Mouse (Mus musculus) neural tube, embryonic 13.5 days (tissue): ENCODE data around the gene Cdk9. TPM values are rescaled to one million over a fixed set of nuclear protein-coding genes. Genes with fewer than 3 reads are reported as not detected.

Experiments
- ATAC-seq: fragments of 200-750 bp; cut with Nextera tagmentation; 2 replicates; pipeline ENCODE4 v1.8.0; 2017; ENCODE audit warnings: low read depth, mild to moderate bottlenecking, moderate TSS enrichment, moderate library complexity
- H3K27ac ChIP-seq: fragments of 300-500 bp; sonication (generic); replicated peaks from 2 replicates; pipeline ENCODE4 v1.5.1; 2015; ENCODE audit warnings: moderate library complexity, mild to moderate bottlenecking, inconsistent platforms
- H3K27me3 ChIP-seq: fragments of 300-500 bp; sonication (generic); 2 replicates; pipeline ENCODE4 v1.6.1; 2015; ENCODE audit warnings: mild to moderate bottlenecking, inconsistent platforms
- H3K36me3 ChIP-seq: fragments of 300-500 bp; sonication (generic); 2 replicates; pipeline ENCODE4 v1.6.1; 2015; ENCODE audit warnings: mild to moderate bottlenecking, inconsistent platforms
- H3K4me1 ChIP-seq: fragments of 300-500 bp; sonication (generic); replicated peaks from 2 replicates; pipeline ENCODE4 v1.6.1; 2015; ENCODE audit warnings: inconsistent platforms
- H3K4me2 ChIP-seq: fragments of 300-500 bp; sonication (generic); 2 replicates; pipeline ENCODE4 v1.6.1; 2015; ENCODE audit warnings: inconsistent platforms, mild to moderate bottlenecking, moderate library complexity
- H3K4me3 ChIP-seq: fragments of 300-500 bp; sonication (generic); 2 replicates; pipeline ENCODE4 v1.5.1; 2015; ENCODE audit warnings: mild to moderate bottlenecking, inconsistent platforms
- H3K9ac ChIP-seq: fragments of 300-500 bp; sonication (generic); 2 replicates; pipeline ENCODE4 v1.6.1; 2015; ENCODE audit warnings: moderate library complexity, mild to moderate bottlenecking, inconsistent platforms
- H3K9me3 ChIP-seq: fragments of 300-500 bp; sonication (generic); 2 replicates; pipeline ENCODE4 v1.6.1; 2016; ENCODE audit warnings: inconsistent platforms
- WGBS: fragments of 180-500 bp; shearing (Covaris S2); methylation state at CpG from one replicate; pipeline ENCODE4 v1.1.7; 2015; 5-methylcytosine and 5-hydroxymethylcytosine counted together
- microRNA counts: library from miRNA; unstranded; fragments of <30 nt; microRNA quantifications from one replicate; lab custom pipeline; 2016
- microRNA-seq: library from miRNA; unstranded; fragments of <30 nt; microRNA quantifications from one replicate; pipeline ENCODE4, GENCODE M21; 2016
- polyA plus RNA-seq: library from polyadenylated mRNA; unstranded; fragments of >200 nt; fragmentation: Nextera tagmentation; extraction: Ambion mirVana; gene quantifications from 2 replicates; pipeline ENCODE4 v1.2.1, GENCODE M21; 2015

The Cdk9 gene
- polyA plus RNA-seq, 1 experiment from 2014 or later = 72.2 TPM

GRCm38 (mm10) chr2:32667775-32668174 lies 45.1 kb downstream of the Cdk9 start:
- Histone ChIP-seq H3K36me3 (no peaks in the 10 kb centered on the region), H3K4me3 (no peak overlapping the region), H3K4me1 (peaks cover 12% of the 10 kb centered on the region), H3K9ac (no peak overlapping the region), H3K4me2 (no peak overlapping the region), H3K27ac (no peak overlapping the region), H3K9me3 (no peaks in the 10 kb centered on the region), H3K27me3 (no peaks in the 10 kb centered on the region)
- WGBS = 29% methylated on average over 11 of the region's 11 CpGs
- no peak for ATAC-seq

- Histone ChIP-seq H3K27ac (no peak overlapping the region), H3K9ac (no peak overlapping the region), H3K4me3 (no peak overlapping the region), H3K4me1 (peaks cover 12% of the 10 kb centered on the region), H3K9me3 (no peaks in the 10 kb centered on the region), H3K36me3 (no peaks in the 10 kb centered on the region), H3K27me3 (no peaks in the 10 kb centered on the region), H3K4me2 (no peak overlapping the region)
- ATAC-seq = no peak
- 81% methylated on average over 6 of the region's 6 CpGs for WGBS
Observed at GRCm38 (mm10) chr2:32665853-32666252, 47.0 kb downstream of the Cdk9 start.

GRCm38 (mm10) chr2:32665345-32665744 lies 47.5 kb downstream of the Cdk9 start:
- ATAC-seq = 0 out of 2 replicates have a peak, but pooled peaks have one; percentile 8
- WGBS = 67% methylated on average over 8 of the region's 8 CpGs
- Histone ChIP-seq H3K4me2 (no peak overlapping the region), H3K36me3 (no peaks in the 10 kb centered on the region), H3K9me3 (no peaks in the 10 kb centered on the region), H3K27ac (no peak overlapping the region), H3K27me3 (no peaks in the 10 kb centered on the region), H3K4me3 (no peak overlapping the region), H3K9ac (0 out of 2 replicates have a peak overlapping the region, but pooled peaks have one; percentile 12), H3K4me1 (peaks cover 12% of the 10 kb centered on the region)

GRCm38 (mm10) chr2:32662291-32662690 lies 50.6 kb downstream of the Cdk9 start:
- WGBS = 56% methylated on average over 5 of the region's 5 CpGs
- ATAC-seq = no peak
- H3K27me3 ChIP-seq = no peaks in the 10 kb centered on the region
- no peaks in the 10 kb centered on the region for H3K9me3 ChIP-seq
- no peaks in the 10 kb centered on the region for H3K36me3 ChIP-seq
- H3K27ac ChIP-seq = no peak overlapping the region
- H3K4me1 ChIP-seq = peaks cover 4% of the 10 kb centered on the region; the same call in 1 of the 2 replicates
- H3K9ac ChIP-seq = no peak overlapping the region
- H3K4me3 ChIP-seq = no peak overlapping the region
- H3K4me2 ChIP-seq = no peak overlapping the region

- no peak overlapping the region for H3K9ac ChIP-seq
Observed at GRCm38 (mm10) chr2:32661509-32662107, 51.3 kb downstream of the Cdk9 start.

GRCm38 (mm10) chr2:32658873-32659272 lies 54.0 kb downstream of the Cdk9 start:
- 0 out of 2 replicates have a peak, but pooled peaks cover 5% of the 10 kb centered on the region for H3K4me1 ChIP-seq
- ATAC-seq = no peak
- H3K4me2 ChIP-seq = no peak overlapping the region
- H3K27ac ChIP-seq = no peak overlapping the region
- no peak overlapping the region for H3K9ac ChIP-seq
- no peak overlapping the region for H3K4me3 ChIP-seq
- H3K36me3 ChIP-seq = no peaks in the 10 kb centered on the region
- H3K27me3 ChIP-seq = no peaks in the 10 kb centered on the region
- 86% methylated on average over 2 of the region's 2 CpGs for WGBS
- H3K9me3 ChIP-seq = no peaks in the 10 kb centered on the region

More at GRCm38 (mm10) chr2:32661509-32662107, 51.3 kb downstream of the Cdk9 start:
- H3K4me1 ChIP-seq = peaks cover 4% of the 10 kb centered on the region; the same call in 1 of the 2 replicates
- no peak overlapping the region for H3K4me2 ChIP-seq
- H3K4me3 ChIP-seq = no peak overlapping the region
- no peaks in the 10 kb centered on the region for H3K27me3 ChIP-seq
- no peak overlapping the region for H3K27ac ChIP-seq
- H3K36me3 ChIP-seq = no peaks in the 10 kb centered on the region
- WGBS = 71% methylated on average over 7 of the region's 7 CpGs
- ATAC-seq = no peak
- no peaks in the 10 kb centered on the region for H3K9me3 ChIP-seq

GRCm38 (mm10) chr2:32655826-32656225 lies 57.0 kb downstream of the Cdk9 start:
- H3K9ac ChIP-seq = no peak overlapping the region
- no peaks in the 10 kb centered on the region for H3K9me3 ChIP-seq
- H3K27me3 ChIP-seq = no peaks in the 10 kb centered on the region
- no peaks in the 10 kb centered on the region for H3K36me3 ChIP-seq
- no peak overlapping the region for H3K4me3 ChIP-seq
- H3K4me1 ChIP-seq = 0 out of 2 replicates have a peak, but pooled peaks cover 5% of the 10 kb centered on the region
- no peak for ATAC-seq
- 67% methylated on average over 12 of the region's 12 CpGs for WGBS
- H3K4me2 ChIP-seq = no peak overlapping the region
- H3K27ac ChIP-seq = no peak overlapping the region

MicroRNAs encoded within 50 kb of the gene (microRNA counts, 519-probe panel; counts per million panel counts)
- not detected for microRNA mmu-miR-2861 (lab: Ali Mortazavi, UCI)

Small RNA genes within 50 kb of the gene (microRNA-seq; reads per million reads assigned to microRNA genes)
- not detected for gene Gm47291
- gene Mir2861 = not detected
- gene Mir3960 = not detected
- gene Mir8093 = not detected

Other genes with a start within 250 kb of the Cdk9 start
- gene Fam102a, start 177.7 kb downstream of the Cdk9 start, polyA plus RNA-seq = 7.9 and 9.1 TPM in 2 replicates
- 128 and 143 TPM in 2 replicates for gene Dpm2, start 142.2 kb downstream of the Cdk9 start, polyA plus RNA-seq
- gene Pip5kl1, start 138.3 kb downstream of the Cdk9 start, polyA plus RNA-seq = 9.2 and 9.4 TPM in 2 replicates
- gene 9430097D07Rik, start 137.4 kb downstream of the Cdk9 start, polyA plus RNA-seq = 0.50 and 0.71 TPM in 2 replicates
- 25.3 and 25.9 TPM in 2 replicates for gene St6galnac4, start 126.0 kb downstream of the Cdk9 start, polyA plus RNA-seq
- gene St6galnac6, start 113.4 kb downstream of the Cdk9 start, polyA plus RNA-seq = 9.4 and 11.0 TPM in 2 replicates
- 74.2 and 75.4 TPM in 2 replicates for gene Ak1, start 91.3 kb downstream of the Cdk9 start, polyA plus RNA-seq
- 28.4 and 31.5 TPM in 2 replicates for gene Eng, start 66.5 kb downstream of the Cdk9 start, polyA plus RNA-seq
- gene Fpgs, start 8.9 kb downstream of the Cdk9 start, polyA plus RNA-seq = 14.3 and 14.7 TPM in 2 replicates
- 42.5 and 51.4 TPM in 2 replicates for gene Sh2d3c, start 8.0 kb upstream of the Cdk9 start, polyA plus RNA-seq
- 3.2 and 4.0 TPM in 2 replicates for gene 6330409D20Rik, start 27.9 kb upstream of the Cdk9 start, polyA plus RNA-seq
- 53.2 and 55.8 TPM in 2 replicates for gene Tor2a, start 44.2 kb upstream of the Cdk9 start, polyA plus RNA-seq
- 0.24 and 0.26 TPM in 2 replicates for gene Ttc16, start 62.6 kb upstream of the Cdk9 start, polyA plus RNA-seq
- gene Ptrh1, start 62.7 kb upstream of the Cdk9 start, polyA plus RNA-seq = 5.5 and 6.6 TPM in 2 replicates
- 0.84 and 1.3 TPM in 2 replicates for gene Cfap157, start 71.4 kb upstream of the Cdk9 start, polyA plus RNA-seq
- gene Stxbp1, start 134.2 kb upstream of the Cdk9 start, polyA plus RNA-seq = 192 and 198 TPM in 2 replicates
- 35.9 and 37.3 TPM in 2 replicates for gene Fam129b, start 163.0 kb upstream of the Cdk9 start, polyA plus RNA-seq
- 102 and 106 TPM in 2 replicates for gene Rpl12, start 248.5 kb upstream of the Cdk9 start, polyA plus RNA-seq
- gene Lrsam1, start 248.5 kb upstream of the Cdk9 start, polyA plus RNA-seq = 23.9 and 27.3 TPM in 2 replicates